Mouse (Mus musculus) erythroblast, embryonic 14.5 days (primary cell): ENCODE data around the gene Map3k10.

Source experiments
- GATA1 ChIP-seq: IDR thresholded peaks from 2 replicates; pipeline ENCODE4 v1.6.1; 2012; ENCODE audit warnings: low read length, inconsistent platforms, mixed read lengths
- TAL1 ChIP-seq: IDR thresholded peaks from 3 replicates; pipeline ENCODE4 v1.6.1; 2012; ENCODE audit warnings: low read length, inconsistent platforms, mixed read lengths

- TF ChIP-seq TAL1 = no peak
- no peak for TF ChIP-seq GATA1
These were observed 27.9 kb downstream of the Map3k10 start for GRCm38 (mm10) chr7:27646516-27646915.
